Mouse (Mus musculus) embryonic fibroblast, embryonic 13.5 days (primary cell): ENCODE data around the gene Nr2f1. TPM values are rescaled to one million over a fixed set of nuclear protein-coding genes. Genes with fewer than 3 reads are reported as not detected.

ENCODE experiments used
- H3K27ac ChIP-seq: 2 replicates; pipeline ENCODE4 v1.5.1; 2012; ENCODE audit warnings: low read length, control low read depth, inconsistent platforms; ENCODE audit not compliant: insufficient read depth
- H3K4me1 ChIP-seq: 2 replicates; pipeline ENCODE4 v1.6.1; 2011; ENCODE audit warnings: low read length; ENCODE audit not compliant: control insufficient read depth, insufficient read depth
- H3K4me3 ChIP-seq: 2 replicates; pipeline ENCODE4 v1.5.1; 2011; ENCODE audit warnings: mild to moderate bottlenecking, control low read depth, low read length; ENCODE audit not compliant: insufficient read depth
- CTCF ChIP-seq: IDR thresholded peaks from 2 replicates; pipeline ENCODE4 v1.5.1; 2011; ENCODE audit warnings: mild to moderate bottlenecking, control low read depth, low read length, moderate library complexity, borderline replicate concordance; ENCODE audit not compliant: insufficient read depth
- POLR2A ChIP-seq: IDR thresholded peaks from 2 replicates; pipeline ENCODE4 v1.6.1; 2011; ENCODE audit warnings: low read depth, mild to moderate bottlenecking, control low read depth, low read length, moderate library complexity
- polyA plus RNA-seq: library from polyadenylated mRNA; stranded (reverse); fragments of >200 nt; gene quantifications from 2 replicates; pipeline ENCODE4 v1.2.4, GENCODE M21; 2011; ENCODE audit warnings: low read depth; ENCODE audit not compliant: missing spikeins, insufficient read length

Nr2f1 gene
- polyA plus RNA-seq, 1 experiment: 17.4 TPM

DNA sequence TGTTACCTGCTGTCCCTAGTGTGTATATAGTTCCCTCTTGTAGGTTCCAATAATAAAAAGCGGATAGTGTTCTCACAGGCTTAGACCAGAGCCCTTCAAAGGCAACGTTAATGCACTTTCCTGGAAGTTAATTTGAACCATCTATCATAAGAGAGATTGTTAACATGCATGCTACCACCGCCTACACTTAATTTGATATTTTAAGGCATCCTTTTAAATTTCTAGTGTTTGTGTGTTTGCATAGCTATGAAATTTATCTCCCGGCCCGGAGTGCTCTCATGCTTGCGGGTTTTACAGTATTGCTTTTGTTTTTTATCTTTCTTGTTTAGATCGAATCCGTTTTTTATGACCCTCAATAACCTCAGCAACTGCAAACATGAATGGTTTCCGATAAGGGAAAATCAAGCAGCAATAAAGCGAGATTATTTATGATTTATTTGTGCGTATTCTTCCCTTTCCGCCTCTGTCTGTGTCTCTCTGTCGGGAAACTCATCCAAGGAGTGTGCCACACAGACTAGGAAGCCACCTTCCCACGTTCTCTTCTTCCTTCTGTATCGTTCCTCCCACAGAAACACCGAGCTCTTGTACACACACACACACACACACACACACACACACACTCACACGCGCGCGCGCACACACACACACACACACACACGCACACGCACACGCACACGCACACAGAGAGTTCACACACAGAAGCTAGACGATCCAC is 5.3 kb downstream of the Nr2f1 start:
- no peak for TF ChIP-seq POLR2A
- TF ChIP-seq CTCF: no peak
- H3K4me3 ChIP-seq: peak overlapping the region; percentile 26
- no peaks in the 10 kb centered on the region for H3K4me1 ChIP-seq
- no peak overlapping the region for H3K27ac ChIP-seq

DNA sequence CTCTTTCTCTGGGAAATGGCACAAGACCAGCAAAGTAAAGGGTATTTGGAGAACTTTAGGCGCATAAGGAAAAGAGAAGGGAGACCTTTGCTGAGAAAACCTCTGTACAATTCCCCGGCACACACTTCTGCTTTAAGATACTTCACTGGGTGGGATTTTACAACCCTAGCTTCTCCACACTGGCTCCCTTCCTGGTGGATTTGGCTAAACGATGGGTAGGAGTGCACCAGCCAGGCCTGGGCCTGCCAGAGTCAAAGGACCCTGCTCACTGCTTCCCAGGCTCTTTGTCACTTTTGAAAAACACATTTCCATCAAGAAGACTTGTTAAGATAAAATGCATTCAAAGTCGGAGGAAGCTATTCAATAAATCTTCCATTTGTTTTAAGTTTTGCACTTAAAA is 6.3 kb downstream of the Nr2f1 start:
- no peak overlapping the region for H3K4me3 ChIP-seq
- H3K27ac ChIP-seq: no peak overlapping the region
- TF ChIP-seq POLR2A: no peak
- TF ChIP-seq CTCF: no peak
- no peaks in the 10 kb centered on the region for H3K4me1 ChIP-seq

DNA sequence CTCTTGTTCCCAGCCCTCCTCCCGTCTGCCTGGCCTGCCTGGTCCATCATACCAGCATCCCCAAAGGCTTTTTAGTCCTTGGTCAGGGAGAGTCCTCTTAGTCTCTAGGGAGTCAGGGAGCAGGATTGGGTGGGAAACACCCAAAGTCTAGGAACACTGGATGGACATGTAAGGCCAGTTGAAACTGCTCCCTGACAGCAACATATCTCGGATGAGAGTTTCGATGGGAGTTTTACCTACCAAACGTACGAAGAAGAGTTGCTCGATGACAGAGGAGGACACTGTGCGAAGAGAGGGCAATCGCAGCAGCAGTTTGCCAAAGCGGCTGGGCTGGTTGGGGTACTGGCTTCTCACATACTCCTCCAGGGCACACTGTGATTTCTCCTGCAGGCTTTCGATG is 10.0 kb downstream of the Nr2f1 start:
- H3K4me1 ChIP-seq: no peaks in the 10 kb centered on the region
- H3K27ac ChIP-seq: no peak overlapping the region
- TF ChIP-seq CTCF (no peak), POLR2A (no peak)
- no peak overlapping the region for H3K4me3 ChIP-seq

DNA sequence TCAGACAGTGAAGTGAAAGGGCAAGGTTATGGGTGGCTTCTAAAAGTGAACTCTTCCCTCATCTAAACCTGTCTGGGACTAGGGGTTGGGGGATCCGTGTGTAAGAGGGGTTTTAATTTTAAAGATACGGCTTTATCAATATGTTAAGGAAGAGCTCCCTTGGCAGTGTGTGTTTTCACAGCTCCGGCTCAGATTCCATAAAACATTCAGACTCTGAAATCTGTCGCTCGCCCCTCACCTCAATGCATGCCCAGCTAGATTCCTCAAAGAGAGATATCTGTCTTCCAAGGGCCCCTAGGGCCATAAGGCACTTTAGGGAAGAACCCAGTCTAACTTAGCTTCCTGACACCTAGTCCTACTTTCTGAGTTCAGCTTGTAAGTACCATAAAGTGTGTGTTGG is 11.7 kb downstream of the Nr2f1 start:
- TF ChIP-seq POLR2A (no peak), CTCF (no peak)
- Histone ChIP-seq H3K4me1 (no peaks in the 10 kb centered on the region), H3K4me3 (no peak overlapping the region), H3K27ac (no peak overlapping the region)

DNA sequence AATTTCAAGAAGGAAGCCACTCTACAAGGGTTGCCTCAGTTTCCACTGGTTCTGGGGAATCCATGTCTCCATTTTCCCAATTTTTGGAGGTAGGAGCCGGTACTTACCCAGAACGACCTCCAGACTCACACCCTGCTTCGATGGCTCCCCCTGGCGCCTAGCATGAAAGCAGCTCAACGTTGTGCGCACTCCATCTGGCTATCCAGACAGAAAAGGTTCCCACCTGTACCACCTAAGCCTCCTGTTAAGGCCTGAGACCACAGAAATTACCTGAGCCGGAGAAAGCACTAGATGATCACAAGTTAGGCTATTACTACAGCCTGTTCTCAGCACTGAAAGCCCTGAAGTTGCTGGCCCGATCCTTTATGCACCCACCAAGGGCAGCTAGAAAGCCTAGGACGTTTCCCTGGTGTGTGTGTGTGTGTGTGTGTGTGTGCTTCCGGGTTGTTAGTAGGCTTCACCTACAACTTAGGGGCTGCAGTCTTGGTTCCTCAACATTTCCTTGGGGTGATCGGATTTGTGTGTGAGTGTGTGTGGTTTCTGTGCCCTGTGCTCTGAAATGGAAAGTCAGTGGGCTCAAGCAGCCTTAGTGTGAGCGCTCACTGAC is 13.1 kb downstream of the Nr2f1 start:
- Histone ChIP-seq H3K27ac (no peak overlapping the region), H3K4me3 (no peak overlapping the region), H3K4me1 (no peaks in the 10 kb centered on the region)
- TF ChIP-seq POLR2A: no peak
- peak; percentile 58; the same call in 1 of the 2 replicates for TF ChIP-seq CTCF

DNA sequence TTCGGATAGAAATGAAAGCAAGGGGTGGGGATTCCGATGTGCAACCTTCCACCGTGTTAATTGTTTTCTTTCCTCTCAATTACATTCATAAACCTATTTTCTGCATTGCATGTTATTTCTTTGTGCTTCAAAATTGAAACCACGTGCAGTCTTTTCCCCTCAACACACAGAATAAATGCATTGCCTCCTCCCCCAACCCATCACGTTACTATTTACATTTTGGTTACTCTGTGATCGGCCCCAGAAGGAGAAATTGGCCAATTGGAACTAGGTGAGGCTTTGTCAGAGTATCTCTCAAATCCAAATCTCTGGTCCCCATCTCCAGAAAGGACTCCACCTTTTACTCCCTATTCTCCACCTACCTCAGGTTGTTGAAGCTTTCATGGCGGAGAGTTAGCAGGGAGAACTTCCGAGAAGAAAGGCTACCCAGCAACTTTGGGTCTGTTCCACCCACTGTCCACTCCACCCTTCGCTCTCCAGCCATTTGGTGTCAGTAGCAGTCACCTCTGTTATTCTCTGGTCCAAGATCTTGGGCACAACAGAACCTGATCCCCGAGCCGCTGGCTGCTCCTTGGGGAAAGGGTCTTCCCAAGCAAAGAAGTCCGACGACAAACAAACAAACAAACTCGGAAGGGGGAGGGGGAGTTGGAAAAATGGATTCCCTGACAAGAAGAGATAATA is 14.6 kb downstream of the Nr2f1 start:
- no peak overlapping the region for H3K27ac ChIP-seq

DNA sequence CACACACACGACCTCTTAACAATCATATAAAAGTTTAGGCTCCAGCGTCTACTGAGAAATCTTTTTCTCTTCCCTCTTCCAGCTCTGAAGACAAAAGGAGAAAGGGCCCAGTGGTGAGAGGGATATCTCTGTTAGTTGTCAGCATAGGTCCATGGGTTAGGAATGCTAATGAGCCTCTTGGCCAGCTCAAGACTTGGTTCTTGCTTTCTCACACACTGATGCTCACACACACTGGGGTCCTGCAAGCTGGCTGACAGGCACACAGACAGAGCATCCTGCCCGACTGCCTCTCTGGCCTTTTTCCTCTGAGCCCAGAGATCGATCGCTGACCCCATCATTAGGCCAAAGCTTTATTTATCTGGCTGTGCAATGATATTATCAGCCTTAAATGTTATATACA is 15.6 kb downstream of the Nr2f1 start:
- Histone ChIP-seq H3K4me1 (no peaks in the 10 kb centered on the region), H3K27ac (no peak overlapping the region), H3K4me3 (no peak overlapping the region)
- no peak for TF ChIP-seq CTCF
- TF ChIP-seq POLR2A: no peak

More for the DNA sequence above, 14.6 kb downstream of the Nr2f1 start:
- H3K4me1 ChIP-seq: no peaks in the 10 kb centered on the region
- TF ChIP-seq CTCF (no peak), POLR2A (no peak)
- no peak overlapping the region for H3K4me3 ChIP-seq

DNA sequence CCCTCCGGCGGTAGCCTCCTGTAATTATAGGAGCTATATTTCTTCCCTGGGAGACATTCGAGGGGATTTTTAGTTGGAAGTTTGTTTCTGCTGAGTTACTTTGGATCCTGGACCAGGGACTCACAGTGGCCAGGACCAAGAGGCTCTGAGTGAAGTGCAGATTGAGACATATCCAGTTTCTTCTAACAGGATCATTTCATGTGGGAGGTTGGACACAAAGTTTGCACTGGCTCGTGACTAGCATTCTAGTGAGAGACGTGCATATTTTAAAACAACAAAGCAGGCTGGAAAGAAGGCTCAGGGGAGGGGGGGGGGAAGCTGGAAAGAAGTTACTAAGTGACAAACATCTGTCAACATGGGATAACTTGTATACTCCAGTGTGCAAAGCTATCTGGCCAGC is 16.6 kb downstream of the Nr2f1 start:
- TF ChIP-seq CTCF (no peak), POLR2A (no peak)
- no peaks in the 10 kb centered on the region for H3K4me1 ChIP-seq
- no peak overlapping the region for H3K4me3 ChIP-seq
- H3K27ac ChIP-seq: no peak overlapping the region

DNA sequence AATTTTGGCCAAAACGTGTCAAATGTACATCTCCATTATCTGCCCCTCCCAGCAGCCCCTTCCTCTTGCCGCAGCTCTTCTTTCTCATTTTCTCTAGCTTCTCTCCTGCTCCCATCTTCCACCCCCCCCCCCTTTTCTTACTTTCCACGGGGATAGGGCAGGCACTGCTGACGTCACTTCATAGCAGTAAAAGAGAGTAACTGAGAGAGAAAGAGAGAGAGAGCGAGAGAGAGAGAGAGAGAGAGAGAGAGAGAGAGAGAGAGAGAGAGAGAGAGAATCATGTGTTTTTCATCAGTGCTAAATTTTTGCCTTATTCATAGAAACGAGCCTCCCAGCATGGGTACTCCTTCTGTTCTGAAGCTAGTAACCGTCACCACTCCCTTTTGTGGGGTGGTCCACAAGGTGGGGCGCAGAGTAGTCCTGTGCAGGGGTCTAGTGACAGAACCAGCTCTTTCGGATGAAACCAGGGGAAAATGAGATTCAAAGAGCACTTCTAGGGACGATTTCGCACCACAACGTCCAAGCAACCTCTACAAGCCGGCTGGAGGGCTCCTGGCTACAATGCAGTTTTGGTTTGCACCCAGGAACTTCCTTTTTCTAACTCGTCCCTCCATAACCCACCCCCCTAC is 17.5 kb downstream of the Nr2f1 start:
- TF ChIP-seq POLR2A: no peak
- H3K27ac ChIP-seq: no peak overlapping the region
- no peak overlapping the region; the same call in 1 of the 2 replicates for H3K4me3 ChIP-seq
- H3K4me1 ChIP-seq: no peaks in the 10 kb centered on the region
